Mouse (Mus musculus) CD4-positive helper T cell, adult 2 months (primary cell): ENCODE results near the gene Ms4a12.
"Not testable (repeated sequence)": the region's sequence is repeated elsewhere in the genome, so short reads cannot be mapped to it uniquely, and the experiment has no call there.

Experiments used
- DNase-seq: peaks from one replicate; pipeline ENCODE4 v3.0.0-alpha.2; 2012; ENCODE audit warnings: low read depth, missing footprints, low spot score

Gene Ms4a12

DNA sequence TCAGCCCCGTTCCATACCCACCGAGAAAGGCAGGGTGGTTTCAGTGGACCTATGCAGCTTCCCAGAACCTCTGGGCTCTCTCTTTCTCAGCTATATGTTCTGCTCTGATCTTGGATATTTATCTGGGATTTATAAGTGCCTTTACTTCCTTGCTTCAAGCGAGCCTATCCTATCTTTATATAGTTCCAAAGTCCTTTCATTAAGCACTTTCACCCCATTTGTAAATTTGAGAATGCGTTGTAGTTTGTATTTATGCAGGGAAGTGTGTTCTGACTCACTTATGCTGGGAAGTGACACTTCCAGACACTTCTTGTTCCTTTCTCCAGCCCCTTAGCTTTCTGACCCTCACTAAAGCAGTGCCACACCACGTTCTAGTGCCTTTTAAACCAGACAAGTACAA is at the start of gene Ms4a12:
Ms4a12 (minus strand) TSS at position 101 of the 400 bp plus-strand sequence.
- DNase-seq: no peak

DNA sequence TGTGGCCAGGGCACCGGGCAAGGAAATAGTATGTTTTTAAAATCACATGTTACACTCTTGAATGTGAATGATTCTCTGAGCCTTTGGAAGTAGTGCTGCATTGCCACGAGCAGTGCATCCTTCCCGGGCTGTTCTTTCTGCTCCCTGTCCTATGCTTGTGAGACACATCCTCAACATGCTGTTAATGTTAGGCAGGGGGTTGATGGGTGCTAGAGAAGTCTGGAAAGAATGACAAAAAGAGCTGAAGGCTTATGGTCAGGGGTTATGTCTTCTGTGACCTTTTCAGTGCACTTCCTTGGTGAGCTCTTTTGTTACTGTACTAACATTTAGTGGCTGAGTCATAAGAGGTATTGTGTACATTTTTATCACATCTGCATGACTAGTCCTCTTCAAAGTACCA is 48.0 kb upstream of the Ms4a12 start:
- DNase-seq: no peak

DNA sequence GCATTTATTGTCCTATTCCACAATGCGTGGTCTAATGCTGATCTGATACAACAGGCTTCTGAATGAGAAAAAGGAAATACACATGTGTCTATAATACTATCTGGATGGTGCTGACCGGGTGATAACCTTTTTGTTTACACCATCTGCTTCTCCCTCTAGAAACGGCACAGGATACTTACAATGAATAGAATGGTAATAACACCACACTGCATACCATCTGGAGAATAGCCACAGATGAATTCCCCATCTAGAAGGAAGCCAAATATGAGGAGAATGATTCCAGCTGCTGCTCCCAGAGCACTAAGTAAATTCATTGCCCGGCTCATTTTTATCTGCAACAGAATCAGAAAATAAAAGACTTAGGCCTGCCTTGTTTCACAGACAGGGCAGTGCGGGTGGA is 44.2 kb upstream of the Ms4a12 start:
- no peak for DNase-seq

DNA sequence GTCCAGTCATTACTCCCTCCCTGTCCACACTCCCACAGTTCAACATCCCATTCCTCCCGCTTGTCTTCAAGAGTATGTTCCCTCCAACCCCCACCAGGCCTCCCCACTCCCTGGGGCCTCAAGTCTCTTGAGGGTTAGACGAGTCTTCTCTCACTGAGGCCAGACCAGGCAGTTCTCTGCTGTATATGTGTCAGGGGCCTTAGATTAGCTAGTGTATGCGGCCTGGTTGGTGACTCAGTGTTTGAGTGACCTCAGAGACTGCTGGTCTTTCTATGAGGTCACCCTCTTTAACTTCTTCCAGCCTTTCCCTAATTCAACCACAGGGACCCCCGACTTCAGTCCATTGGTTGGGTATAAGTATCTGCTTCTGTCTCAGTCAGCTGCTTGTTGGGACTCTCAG is 34.7 kb upstream of the Ms4a12 start:
- no peak for DNase-seq

DNA sequence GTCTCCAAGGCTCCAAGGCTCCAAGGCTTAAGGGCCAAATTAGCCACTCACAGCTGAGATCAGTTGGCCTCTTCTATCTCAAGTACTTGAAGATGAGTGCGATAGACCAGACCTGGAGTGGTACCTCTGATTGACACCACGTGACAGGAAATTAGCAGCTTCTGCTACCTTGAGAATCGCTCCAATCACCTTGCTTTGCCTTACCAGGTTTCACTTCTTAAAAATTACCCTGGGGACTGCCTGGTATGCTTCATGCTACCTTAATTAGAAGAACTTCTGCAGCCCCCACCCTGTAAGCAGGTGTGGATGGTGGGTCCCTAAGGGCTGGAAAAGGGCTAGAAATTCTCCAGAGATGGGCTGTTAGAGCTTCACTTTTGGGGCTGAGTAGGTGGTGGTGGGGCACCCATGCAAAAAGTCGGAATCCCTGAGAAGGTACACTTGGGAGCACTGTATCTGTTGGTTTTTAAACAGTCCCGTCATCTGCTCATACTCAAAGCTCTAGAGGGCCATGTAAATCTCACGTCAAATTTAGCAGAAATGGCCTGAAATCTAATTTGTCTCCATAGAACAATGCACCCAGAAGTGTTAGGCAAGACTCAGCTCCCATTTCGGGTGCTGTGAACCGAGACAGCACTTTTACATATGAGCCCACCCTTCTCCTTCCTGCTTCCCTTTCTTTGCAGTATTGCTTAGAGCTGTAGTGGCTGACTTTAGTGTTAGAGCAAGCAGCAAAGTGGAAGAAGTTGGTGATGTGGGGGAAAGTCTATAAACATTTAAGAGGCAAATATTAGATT is 34.0 kb upstream of the Ms4a12 start, which contains the start of gene Ms4a1:
Ms4a1 (minus strand) TSS at position 190 of the 794 bp plus-strand sequence.
- no peak for DNase-seq

DNA sequence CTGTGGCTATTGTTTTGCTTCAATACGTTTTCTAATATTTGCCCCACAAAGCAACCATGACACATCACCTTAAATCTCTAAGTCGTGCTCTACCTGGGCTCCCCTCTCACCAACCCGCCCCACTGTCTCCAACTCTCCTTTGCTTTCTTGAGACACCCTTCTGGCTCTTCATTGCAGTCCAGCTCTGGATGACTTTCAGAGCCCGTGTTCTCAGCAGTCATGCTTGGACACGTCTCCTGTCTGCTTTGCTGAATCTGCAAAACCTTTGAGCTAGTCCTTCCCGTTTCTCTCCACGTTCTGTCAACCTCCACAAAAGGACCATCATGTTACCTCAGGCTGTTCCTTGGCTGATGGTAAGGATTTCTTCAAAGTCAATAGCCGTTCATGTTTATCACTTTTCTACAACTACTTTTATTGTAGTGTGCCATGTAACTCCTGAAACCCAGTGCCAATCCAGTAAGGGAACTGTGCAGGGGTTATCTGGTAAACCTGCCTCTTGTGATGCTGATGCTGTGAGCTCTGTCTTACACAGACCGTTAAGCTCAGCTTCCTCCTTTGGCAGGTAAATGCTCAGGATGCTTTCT is 32.4 kb upstream of the Ms4a12 start:
- no peak for DNase-seq

DNA sequence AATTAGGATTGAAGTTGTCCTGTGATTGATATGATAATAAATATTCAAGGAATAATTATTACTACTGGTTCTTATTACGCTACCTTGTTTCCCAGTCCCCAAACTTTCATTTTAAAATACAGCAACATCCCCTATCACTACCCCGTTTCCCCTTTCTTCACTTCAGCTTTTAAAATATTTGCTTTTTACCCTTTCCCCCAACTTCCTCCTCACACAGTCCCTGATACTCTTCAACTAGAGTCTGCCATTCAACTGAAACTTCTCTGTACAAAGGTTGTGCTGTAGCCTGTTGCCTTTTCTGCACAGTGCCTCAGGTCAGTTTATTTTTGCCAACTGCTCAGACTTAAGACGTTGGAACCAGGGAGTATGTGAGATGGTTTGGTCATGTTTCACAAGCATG is 31.3 kb upstream of the Ms4a12 start:
- no peak for DNase-seq

DNA sequence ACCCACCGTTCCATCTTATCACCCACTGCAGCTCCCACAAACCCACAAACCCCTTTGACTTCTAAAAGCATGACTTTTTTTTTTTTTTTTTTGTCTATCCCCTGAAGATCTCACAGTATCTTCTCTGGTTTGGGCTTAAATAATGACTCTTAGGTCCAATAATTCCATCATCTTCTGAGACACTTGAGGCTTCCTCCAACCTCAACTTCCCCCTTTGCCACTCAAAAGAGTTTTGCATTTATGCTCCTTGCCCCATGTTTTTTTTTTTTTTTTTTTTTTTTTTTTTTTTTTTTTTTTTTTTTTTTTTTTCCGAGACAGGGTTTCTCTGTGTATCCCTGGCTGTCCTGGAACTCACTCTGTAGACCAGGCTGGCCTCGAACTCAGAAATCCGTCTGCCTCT is 30.7 kb upstream of the Ms4a12 start:
- DNase-seq: not testable (repeated sequence)

DNA sequence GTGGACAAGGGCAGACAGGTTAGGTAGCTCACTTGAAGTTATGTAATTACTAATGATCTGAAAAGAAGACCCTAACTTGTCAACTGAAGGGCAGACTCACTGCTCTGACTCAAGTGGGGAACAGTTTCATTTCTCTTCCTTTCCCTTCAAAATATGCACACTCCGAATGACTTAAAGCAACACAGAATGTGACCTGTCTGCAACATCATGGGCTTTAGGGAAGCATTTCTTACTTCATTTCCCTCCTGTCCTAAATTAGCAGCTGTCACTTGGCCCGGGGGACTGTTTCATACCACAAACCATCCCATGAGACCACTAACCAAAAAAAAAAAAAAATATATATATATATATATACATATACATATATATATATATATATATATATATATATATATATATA is 29.3 kb upstream of the Ms4a12 start:
- DNase-seq: no peak

DNA sequence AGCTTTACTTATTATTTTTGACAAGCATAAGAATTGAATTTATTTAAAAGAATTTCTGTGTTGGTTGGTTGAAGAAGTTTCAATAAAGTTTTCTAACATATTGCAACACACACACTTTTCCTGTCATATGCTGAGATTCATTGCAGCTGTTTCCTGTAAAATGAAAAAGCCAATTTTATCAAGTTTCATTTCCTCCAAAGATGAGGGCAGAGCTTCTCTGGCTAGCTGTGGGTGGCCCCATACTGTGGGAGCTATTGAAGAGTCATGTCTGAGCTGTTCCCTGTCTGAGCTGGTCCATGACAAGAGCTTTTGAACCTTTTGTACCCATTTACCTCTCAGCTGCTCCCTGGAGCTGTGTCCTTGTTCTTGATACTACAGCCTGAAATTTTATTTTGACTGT is 12.0 kb upstream of the Ms4a12 start:
- no peak for DNase-seq

DNA sequence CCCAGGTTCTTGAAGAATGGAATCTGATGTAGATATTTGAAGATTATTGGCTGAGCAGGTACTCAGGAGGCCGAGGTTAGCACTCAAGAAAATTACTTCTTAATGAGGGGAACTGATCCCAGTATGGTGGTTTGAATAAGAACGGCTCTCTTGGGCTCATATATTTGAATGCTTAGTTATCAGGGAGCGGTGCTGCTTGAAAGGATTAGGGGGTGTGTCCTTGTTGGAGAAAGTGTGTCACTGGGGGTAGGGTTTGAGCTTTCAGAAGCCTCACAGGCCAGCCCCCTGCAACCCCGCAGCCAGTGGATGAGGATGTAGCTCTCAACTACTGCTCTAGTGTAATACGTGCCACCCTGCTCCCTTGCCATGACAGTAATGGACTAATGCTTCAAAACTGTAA is 10.3 kb upstream of the Ms4a12 start:
- DNase-seq: no peak

DNA sequence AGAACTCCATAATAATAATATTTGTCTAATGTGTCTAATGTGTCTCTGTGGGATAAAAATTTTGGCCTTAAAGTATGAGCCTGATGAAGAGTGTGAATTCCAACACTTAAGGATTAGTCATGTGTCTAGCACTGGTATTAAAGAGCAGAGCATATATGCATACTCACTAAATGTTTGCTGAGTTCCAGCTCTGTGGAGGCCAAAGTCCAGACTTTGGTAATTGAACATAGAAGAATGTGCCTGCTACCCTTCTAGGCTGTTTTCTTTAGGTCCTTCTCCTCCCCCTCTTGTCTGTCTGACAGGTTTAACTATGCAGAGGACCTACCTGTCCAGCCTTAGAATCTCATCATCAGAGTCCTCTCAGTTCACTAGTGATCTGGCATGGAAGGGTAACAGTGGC is 3.6 kb upstream of the Ms4a12 start:
- no peak for DNase-seq

DNA sequence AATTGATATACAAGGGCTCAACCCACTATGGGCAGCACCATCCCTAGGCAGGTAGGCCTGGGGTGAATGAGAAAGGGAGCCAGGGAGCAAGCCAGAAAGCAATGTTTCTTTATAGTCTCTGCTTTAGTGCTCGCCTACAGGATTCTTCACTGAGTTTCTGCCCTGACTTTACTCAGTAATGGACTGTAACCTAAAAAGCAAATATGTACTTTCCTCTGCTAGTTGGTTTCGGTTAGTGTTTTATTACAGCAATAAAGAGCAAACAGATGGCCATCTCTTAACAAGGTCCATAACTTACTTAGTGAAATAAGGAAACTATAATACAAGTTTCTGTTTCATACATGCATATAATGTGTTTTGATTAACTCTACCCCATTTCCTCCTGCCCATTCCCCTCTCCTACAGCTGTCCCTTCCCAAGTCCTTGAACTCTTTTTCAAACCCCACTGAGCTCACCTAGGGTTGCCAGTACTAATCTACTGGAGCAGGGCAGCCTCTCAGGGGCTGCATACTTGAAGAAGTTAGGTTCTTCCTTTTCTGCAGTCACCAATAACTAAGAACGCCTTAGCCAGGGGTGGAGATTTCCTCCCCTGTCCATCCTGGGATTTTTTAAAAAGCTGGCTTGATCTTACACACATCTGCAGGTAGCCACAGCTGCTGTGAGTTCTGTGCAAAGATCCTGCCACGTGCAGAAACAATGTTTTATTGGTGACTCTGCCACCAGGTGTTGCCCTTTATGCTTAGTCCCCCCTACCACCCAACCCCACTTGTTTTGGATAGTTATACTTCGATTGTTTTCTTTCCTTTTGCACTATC is 2.9 kb upstream of the Ms4a12 start:
- no peak for DNase-seq

DNA sequence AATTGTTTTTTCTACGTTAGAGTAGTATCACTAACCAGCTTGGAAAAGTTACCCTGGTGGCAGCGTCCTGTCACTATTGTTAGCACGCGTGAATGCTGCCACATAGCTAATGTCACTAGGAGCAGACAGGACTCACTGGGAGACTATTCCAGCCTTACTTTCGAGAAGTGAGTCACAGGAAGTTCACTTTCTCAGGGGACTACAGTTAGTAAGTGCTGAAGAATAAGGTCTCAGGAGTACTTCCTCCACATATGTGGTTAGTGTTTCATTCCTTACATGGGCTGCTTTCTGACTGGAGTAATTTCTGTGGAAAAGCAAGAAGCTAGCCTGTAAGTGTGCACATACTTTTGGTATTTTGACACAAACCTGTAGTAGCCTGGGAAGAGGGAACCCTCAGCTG is 2.0 kb upstream of the Ms4a12 start:
- DNase-seq: no peak

DNA sequence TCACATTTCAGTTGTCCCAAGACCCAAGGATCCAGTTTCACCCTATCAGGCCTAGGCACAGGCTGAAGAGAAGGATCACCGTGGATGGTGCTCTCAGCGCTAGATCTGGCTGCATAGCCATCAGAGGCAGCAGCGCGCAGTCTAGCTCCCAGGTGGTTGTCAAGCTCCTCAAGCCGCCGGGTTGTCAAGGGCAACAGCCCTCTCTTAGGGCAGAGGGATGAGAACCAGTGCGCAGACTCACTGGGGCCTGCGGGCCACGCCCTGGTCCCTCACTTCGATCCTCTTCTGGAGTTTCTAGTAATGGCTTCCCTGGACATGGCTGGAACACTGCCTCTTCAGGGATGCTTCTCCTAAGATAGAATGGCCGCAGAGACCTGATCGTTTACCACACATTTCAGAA is 35.7 kb downstream of the Ms4a12 start, which contains the start of gene Ms4a13:
Ms4a13 (minus strand) TSS at position 192 of the 400 bp plus-strand sequence.
- no peak for DNase-seq

DNA sequence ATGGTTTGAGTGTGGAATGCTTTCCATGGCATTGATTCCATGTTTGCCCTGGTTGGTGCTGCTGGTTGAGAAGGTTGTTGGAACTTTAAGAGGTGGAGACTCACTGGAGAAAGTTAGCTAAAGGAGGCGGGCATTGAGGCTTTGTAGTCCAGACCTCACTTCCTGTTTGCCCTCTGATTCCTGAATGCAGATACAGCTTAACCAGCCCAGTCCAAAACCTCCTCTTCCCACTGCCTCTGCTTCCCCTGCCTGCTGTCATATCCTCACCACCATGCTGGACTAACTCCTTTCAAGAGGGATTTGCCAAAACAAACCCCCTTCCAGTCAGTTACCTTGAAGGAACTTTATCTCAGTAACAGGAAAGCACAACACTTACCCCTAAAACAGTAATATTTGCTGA is 39.7 kb downstream of the Ms4a12 start:
- no peak for DNase-seq

DNA sequence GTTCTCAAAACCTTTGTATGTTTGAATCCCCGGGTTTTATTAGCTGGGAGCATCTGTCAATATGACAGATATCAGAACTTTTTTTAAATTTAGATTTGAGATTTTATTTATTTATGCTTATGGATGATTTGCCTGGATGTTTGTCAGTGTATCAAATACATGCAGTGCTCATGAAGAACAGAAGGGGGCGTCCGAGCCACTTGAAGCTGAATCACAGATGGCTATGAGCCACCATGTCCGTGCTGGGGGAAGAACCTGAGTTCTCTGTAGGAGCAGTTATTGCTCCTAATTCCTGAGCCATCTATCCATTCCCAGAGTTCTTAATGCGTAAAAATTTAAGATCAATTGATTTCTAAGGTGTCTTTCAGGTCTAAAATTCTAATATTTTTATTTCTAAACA is 48.1 kb downstream of the Ms4a12 start:
- DNase-seq: peak; percentile 63

DNA sequence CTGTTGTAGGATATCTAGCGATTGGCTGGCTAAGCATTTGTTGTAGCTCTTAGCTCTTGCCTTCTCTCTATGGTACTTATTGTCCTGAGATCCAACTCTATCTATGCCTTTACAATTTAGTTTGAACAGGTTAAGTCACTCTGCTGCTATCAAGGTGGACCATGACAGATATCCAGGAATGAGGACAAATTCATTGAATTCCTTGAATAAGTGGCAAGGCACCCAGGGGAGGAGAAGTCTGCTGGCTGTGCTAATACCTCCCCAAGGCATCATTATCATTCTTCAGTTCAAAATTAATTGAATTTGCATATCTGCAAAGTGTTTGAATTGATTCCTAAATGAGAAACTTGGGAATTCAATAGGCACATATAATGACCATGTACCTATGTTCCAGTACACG is 54.8 kb downstream of the Ms4a12 start:
- no peak for DNase-seq

DNA sequence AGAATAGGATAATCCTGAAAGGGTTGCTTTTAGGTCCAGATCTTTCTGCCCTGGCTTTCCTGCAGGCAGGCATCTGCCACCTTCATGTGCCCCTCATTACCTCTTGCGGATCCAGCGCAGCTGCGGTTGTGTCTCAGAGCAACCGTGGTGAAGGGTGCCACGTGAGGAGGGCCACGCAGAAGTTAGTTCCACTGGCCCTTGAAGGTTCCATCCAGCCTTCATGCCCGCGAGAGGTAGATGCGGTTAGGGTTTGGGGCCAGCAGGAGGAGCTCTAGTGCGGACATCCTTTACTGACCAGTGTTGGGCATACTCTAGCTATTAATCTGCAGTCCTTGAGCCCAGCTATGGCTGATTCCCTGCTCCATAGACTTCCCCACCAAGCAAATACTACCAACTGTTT is 67.1 kb downstream of the Ms4a12 start, which contains the start of gene 1700025F22Rik:
1700025F22Rik (minus strand) TSS at position 149 of the 400 bp plus-strand sequence.
- peak; percentile 17 for DNase-seq
